Mouse (Mus musculus) limb, embryonic 14.5 days (tissue): Measurements from ENCODE around the gene Tas1r1. TPM values are rescaled to one million over a fixed set of nuclear protein-coding genes. Genes with fewer than 3 reads are reported as not detected.

Experiments
- ATAC-seq: fragments of 200-750 bp; cut with Nextera tagmentation; 2 replicates; pipeline ENCODE4 v1.8.0; 2017; ENCODE audit warnings: low read depth, moderate number of reproducible peaks, moderate TSS enrichment; ENCODE audit not compliant: low FRiP score
- DNase-seq: peaks from one replicate; pipeline ENCODE4 v3.0.0-alpha.2; 2015; ENCODE audit warnings: low spot score
- H3K27ac ChIP-seq: fragments of 300-500 bp; sonication (generic); replicated peaks from 2 replicates; pipeline ENCODE4 v1.5.1; 2014; ENCODE audit warnings: low read depth, mild to moderate bottlenecking, low read length, moderate library complexity, mixed read lengths
- H3K27me3 ChIP-seq: fragments of 300-500 bp; sonication (generic); 2 replicates; pipeline ENCODE4 v1.6.1; 2014; ENCODE audit warnings: low read length, mixed read lengths; ENCODE audit not compliant: control insufficient read depth, insufficient read depth
- H3K36me3 ChIP-seq: fragments of 300-500 bp; sonication (generic); 2 replicates; pipeline ENCODE4 v1.6.1; 2014; ENCODE audit warnings: mild to moderate bottlenecking, low read length, moderate library complexity, mixed read lengths; ENCODE audit not compliant: control insufficient read depth, insufficient read depth
- H3K4me1 ChIP-seq: fragments of 300-500 bp; sonication (generic); 2 replicates; pipeline ENCODE4 v1.6.1; 2014; ENCODE audit warnings: antibody characterized with exemption, low read length, mixed read lengths; ENCODE audit not compliant: control insufficient read depth, insufficient read depth
- H3K4me2 ChIP-seq: fragments of 300-500 bp; sonication (generic); replicated peaks from 2 replicates; pipeline ENCODE4 v1.6.1; 2014; ENCODE audit warnings: low read depth, mild to moderate bottlenecking, low read length, moderate library complexity; ENCODE audit not compliant: severe bottlenecking
- H3K4me3 ChIP-seq: fragments of 300-500 bp; sonication (generic); replicated peaks from 2 replicates; pipeline ENCODE4 v1.5.1; 2014; ENCODE audit warnings: low read length
- H3K9ac ChIP-seq: fragments of 300-500 bp; sonication (generic); 2 replicates; pipeline ENCODE4 v1.6.1; 2014; ENCODE audit warnings: mild to moderate bottlenecking, low read depth, low read length, moderate library complexity; ENCODE audit not compliant: severe bottlenecking
- H3K9me3 ChIP-seq: fragments of 300-500 bp; sonication (generic); 2 replicates; pipeline ENCODE4 v1.6.1; 2016; ENCODE audit warnings: low read length; ENCODE audit not compliant: control insufficient read depth
- POLR2A ChIP-seq: fragments of 200-500 bp; IDR thresholded peaks from 2 replicates; pipeline ENCODE4 v1.8.0; 2012; ENCODE audit warnings: inconsistent platforms, mild to moderate bottlenecking, moderate library complexity, borderline replicate concordance; ENCODE audit not compliant: insufficient read depth, insufficient read length; ENCODE audit errors: extremely low read depth
- WGBS: fragments of 180-500 bp; shearing (Covaris S2); extraction: QIAGEN DNeasy Blood & Tissue Kit; methylation state at CpG from one replicate; pipeline ENCODE4 v1.1.7; 2014; 5-methylcytosine and 5-hydroxymethylcytosine counted together
- polyA plus RNA-seq, 2 experiments: library from polyadenylated mRNA; depleted of rRNA in 1 of 2; stranded (reverse) in 1 of 2; unstranded in 1 of 2; fragments of >200 nt; fragmentation: Nextera tagmentation in 1 of 2; extraction: Ambion mirVana in 1 of 2; gene quantifications; 2 replicates each; pipeline versions ENCODE4 v1.2.1 to v1.2.3; 2012 to 2014

Tas1r1 gene
- polyA plus RNA-seq, 2 experiments: 1.0 to 1.3 TPM

GRCm38 (mm10) chr4:152084616-152085015 is 46.2 kb upstream of the Tas1r1 start:
- H3K36me3 ChIP-seq: peaks cover 3% of the 10 kb centered on the region; the same call in 1 of the 2 replicates
- 75% methylated on average over 7 of the region's 7 CpGs for WGBS
- H3K27me3 ChIP-seq: no peaks in the 10 kb centered on the region
- ATAC-seq: no peak
- DNase-seq: no peak
- no peak overlapping the region for H3K9ac ChIP-seq
- H3K9me3 ChIP-seq: no peaks in the 10 kb centered on the region
- H3K4me3 ChIP-seq: no peak overlapping the region
- peaks cover 13% of the 10 kb centered on the region for H3K4me1 ChIP-seq
- no peak overlapping the region for H3K27ac ChIP-seq
- no peak overlapping the region for H3K4me2 ChIP-seq
- TF ChIP-seq POLR2A: no peak

- WGBS: 56% methylated on average over 6 of the region's 7 CpGs
- Histone ChIP-seq H3K9ac (no peak overlapping the region), H3K4me1 (peaks cover 13% of the 10 kb centered on the region), H3K4me2 (no peak overlapping the region), H3K36me3 (no peaks in the 10 kb centered on the region), H3K27ac (no peak overlapping the region), H3K27me3 (no peaks in the 10 kb centered on the region), H3K4me3 (no peak overlapping the region), H3K9me3 (no peaks in the 10 kb centered on the region)
- ATAC-seq (no peak), DNase-seq (no peak)
- no peak for TF ChIP-seq POLR2A
These were observed 45.3 kb upstream of the Tas1r1 start for GRCm38 (mm10) chr4:152083611-152084220.

GRCm38 (mm10) chr4:152079931-152080330 is 41.6 kb upstream of the Tas1r1 start:
- no peaks in the 10 kb centered on the region for H3K36me3 ChIP-seq
- DNase-seq (no peak), ATAC-seq (no peak)
- no peak overlapping the region for H3K4me2 ChIP-seq
- no peak overlapping the region for H3K27ac ChIP-seq
- no peaks in the 10 kb centered on the region for H3K27me3 ChIP-seq
- no peaks in the 10 kb centered on the region for H3K4me1 ChIP-seq
- TF ChIP-seq POLR2A: no peak
- 56% methylated on average over 7 of the region's 7 CpGs for WGBS
- no peak overlapping the region for H3K4me3 ChIP-seq
- H3K9ac ChIP-seq: no peak overlapping the region
- H3K9me3 ChIP-seq: no peaks in the 10 kb centered on the region

- ATAC-seq (no peak), DNase-seq (no peak)
- Histone ChIP-seq H3K4me3 (no peak overlapping the region), H3K9me3 (no peaks in the 10 kb centered on the region), H3K27me3 (no peaks in the 10 kb centered on the region), H3K4me2 (no peak overlapping the region), H3K27ac (no peak overlapping the region), H3K36me3 (no peaks in the 10 kb centered on the region), H3K9ac (no peak overlapping the region), H3K4me1 (no peaks in the 10 kb centered on the region)
- no peak for TF ChIP-seq POLR2A
- 89% methylated on average over 3 of the region's 3 CpGs for whole genome bisulfite sequencing
These were observed 40.9 kb upstream of the Tas1r1 start for GRCm38 (mm10) chr4:152079261-152079660.

GRCm38 (mm10) chr4:152078105-152078530 is 39.8 kb upstream of the Tas1r1 start:
- Histone ChIP-seq H3K9me3 (no peaks in the 10 kb centered on the region), H3K4me1 (no peaks in the 10 kb centered on the region), H3K36me3 (no peaks in the 10 kb centered on the region), H3K9ac (no peak overlapping the region), H3K4me3 (no peak overlapping the region), H3K27me3 (no peaks in the 10 kb centered on the region), H3K27ac (no peak overlapping the region), H3K4me2 (no peak overlapping the region)
- DNase-seq: no peak
- ATAC-seq: no peak
- 91% methylated on average over 10 of the region's 10 CpGs for WGBS
- TF ChIP-seq POLR2A: no peak

- H3K4me3 ChIP-seq: no peak overlapping the region
- 90% methylated on average over 9 of the region's 9 CpGs for WGBS
- H3K4me1 ChIP-seq: no peaks in the 10 kb centered on the region
- ATAC-seq (no peak), DNase-seq (no peak)
- no peaks in the 10 kb centered on the region for H3K9me3 ChIP-seq
- no peak overlapping the region for H3K27ac ChIP-seq
- no peak for TF ChIP-seq POLR2A
- no peaks in the 10 kb centered on the region for H3K36me3 ChIP-seq
- H3K27me3 ChIP-seq: no peaks in the 10 kb centered on the region
- H3K9ac ChIP-seq: no peak overlapping the region
- H3K4me2 ChIP-seq: no peak overlapping the region
These were observed 38.8 kb upstream of the Tas1r1 start for GRCm38 (mm10) chr4:152077191-152077590.
